Mouse (Mus musculus) bone marrow, adult 2 months (tissue): ENCODE measurements around the gene Ciao1.

Source experiments
- CTCF ChIP-seq: fragments of 200-500 bp; IDR thresholded peaks from 2 replicates; pipeline ENCODE4 v1.5.1; 2011; ENCODE audit warnings: low read length, control low read depth; ENCODE audit not compliant: control insufficient read depth, insufficient read depth
- POLR2A ChIP-seq: fragments of 200-500 bp; IDR thresholded peaks from 2 replicates; pipeline ENCODE4 v1.6.1; 2011; ENCODE audit warnings: low read depth, mild to moderate bottlenecking, control low read depth, low read length, borderline replicate concordance; ENCODE audit not compliant: control insufficient read depth

DNA sequence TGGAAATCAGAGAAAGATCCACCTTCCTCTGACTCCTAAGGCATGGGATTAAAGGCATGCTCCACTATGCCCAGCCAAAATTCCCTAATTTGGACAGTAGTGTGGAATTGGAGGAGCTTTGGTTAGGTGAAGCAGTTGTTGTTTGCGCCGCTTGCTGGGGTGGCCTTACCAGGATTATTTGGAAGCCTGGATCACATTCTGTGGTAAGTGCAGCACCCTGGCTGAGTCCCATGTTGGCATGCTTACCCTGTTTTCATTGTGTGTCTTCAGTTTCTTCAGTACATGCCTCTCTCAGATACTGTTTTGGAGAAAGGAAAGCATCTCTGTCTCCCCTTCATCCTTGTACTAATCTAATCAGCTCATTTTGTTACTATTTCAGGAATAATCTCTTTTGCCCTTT, 27.0 kb upstream of the Ciao1 start:
- TF ChIP-seq CTCF = no peak
- TF ChIP-seq POLR2A = no peak
